Mouse (Mus musculus) heart, postnatal 0 days (tissue): ENCODE measurements at regions not wholly inside any gene's neighbourhood (a gene's known extent, or its start where the extent isn't known, plus 50 kb on each side); places are given as distances from the start of the nearest gene placed in this dataset.

Experiments used
- ATAC-seq: fragments of 200-750 bp; cut with Nextera tagmentation; 2 replicates; pipeline ENCODE4 v1.8.0; 2017; ENCODE audit warnings: low read depth, moderate number of reproducible peaks, moderate library complexity; ENCODE audit not compliant: insufficient read depth
- DNase-seq: peaks from one replicate; pipeline ENCODE4 v3.0.0-alpha.2; 2016; ENCODE audit warnings: low spot score
- H3K27ac ChIP-seq: fragments of 300-500 bp; sonication (generic); 2 replicates; pipeline ENCODE4 v1.5.1; 2014; ENCODE audit warnings: low read depth, mild to moderate bottlenecking
- H3K27me3 ChIP-seq: fragments of 300-500 bp; sonication (generic); 2 replicates; pipeline ENCODE4 v1.6.1; 2014; ENCODE audit warnings: low read length, mixed read lengths; ENCODE audit not compliant: control insufficient read depth, insufficient read depth
- H3K36me3 ChIP-seq: fragments of 300-500 bp; sonication (generic); replicated peaks from 2 replicates; pipeline ENCODE4 v1.6.1; 2014; ENCODE audit warnings: low read length, mixed read lengths; ENCODE audit not compliant: control insufficient read depth, insufficient read depth
- H3K4me1 ChIP-seq: fragments of 300-500 bp; sonication (generic); 2 replicates; pipeline ENCODE4 v1.6.1; 2014; ENCODE audit warnings: antibody characterized with exemption; ENCODE audit not compliant: control insufficient read depth, insufficient read depth
- H3K4me2 ChIP-seq: fragments of 300-500 bp; sonication (generic); 2 replicates; pipeline ENCODE4 v1.6.1; 2014; ENCODE audit warnings: low read depth, mild to moderate bottlenecking, low read length, moderate library complexity
- H3K4me3 ChIP-seq: fragments of 300-500 bp; sonication (generic); 2 replicates; pipeline ENCODE4 v1.5.1; 2014; ENCODE audit warnings: low read depth, low read length
- H3K9ac ChIP-seq: fragments of 300-500 bp; sonication (generic); replicated peaks from 2 replicates; pipeline ENCODE4 v1.6.1; 2014; ENCODE audit warnings: low read depth, low read length, mixed read lengths
- H3K9me3 ChIP-seq: fragments of 300-500 bp; sonication (generic); replicated peaks from 2 replicates; pipeline ENCODE4 v1.6.1; 2016; ENCODE audit warnings: low read length; ENCODE audit not compliant: control insufficient read depth
- CTCF ChIP-seq: IDR thresholded peaks from 2 replicates; pipeline ENCODE4 v1.5.1; 2016; ENCODE audit warnings: antibody characterized with exemption, control low read depth, low read depth
- EP300 ChIP-seq: IDR thresholded peaks from 2 replicates; pipeline ENCODE4 v1.6.1; 2016; ENCODE audit warnings: antibody characterized with exemption, low read depth
- WGBS: fragments of 180-500 bp; shearing (Covaris S2); extraction: QIAGEN DNeasy Blood & Tissue Kit; methylation state at CpG from one replicate; pipeline ENCODE4 v1.1.7; 2014; 5-methylcytosine and 5-hydroxymethylcytosine counted together

DNA sequence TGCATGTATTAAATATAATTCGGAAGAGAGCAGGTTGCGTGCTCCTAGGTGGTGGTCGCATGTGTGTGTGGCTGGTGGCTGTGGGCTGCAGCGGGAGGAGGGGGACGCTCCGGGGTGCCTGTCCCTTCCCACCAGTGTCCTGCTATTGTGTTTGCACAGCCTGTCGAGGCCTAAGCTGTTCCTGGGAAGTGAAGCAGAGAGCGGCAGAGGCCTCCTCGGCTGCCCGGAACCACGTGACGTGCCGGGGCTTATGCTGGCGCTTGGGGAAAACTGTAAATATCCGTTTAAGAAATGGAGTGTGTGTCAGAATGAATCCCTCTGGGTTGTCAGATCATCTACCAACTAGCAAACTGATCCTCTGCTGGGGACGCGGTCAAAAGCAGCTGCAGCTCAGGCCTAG is 318.3 kb downstream of the 3100002H09Rik start:
- Histone ChIP-seq H3K27me3 (no peaks in the 10 kb centered on the region), H3K36me3 (no peaks in the 10 kb centered on the region), H3K4me1 (no peaks in the 10 kb centered on the region), H3K4me2 (no peak overlapping the region), H3K9ac (no peak overlapping the region), H3K27ac (no peak overlapping the region), H3K9me3 (no peaks in the 10 kb centered on the region), H3K4me3 (no peak overlapping the region)
- WGBS: 53% methylated on average over 17 of the region's 17 CpGs
- DNase-seq (no peak), ATAC-seq (no peak)
- TF ChIP-seq CTCF (no peak), EP300 (no peak)

DNA sequence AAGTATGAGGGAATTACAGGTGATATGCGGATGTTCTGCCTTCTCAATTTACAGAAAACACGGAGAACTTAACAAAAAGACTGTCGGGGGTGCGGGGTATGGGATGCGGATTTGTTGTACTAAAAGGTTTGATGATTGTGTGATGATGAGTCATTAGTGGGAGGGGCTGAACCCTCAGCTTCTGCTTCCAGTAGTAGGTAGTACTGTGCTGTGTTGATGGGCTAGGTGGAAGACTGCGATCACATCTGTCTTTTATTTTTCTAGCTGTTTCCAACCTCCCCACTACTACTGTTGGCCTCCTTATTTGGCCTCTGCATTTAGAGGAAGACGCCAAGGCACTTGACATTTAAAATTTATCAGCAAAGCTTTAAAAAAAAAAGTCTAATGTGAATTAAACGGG is 318.8 kb downstream of the 3100002H09Rik start:
- Histone ChIP-seq H3K4me3 (no peak overlapping the region), H3K27me3 (no peaks in the 10 kb centered on the region), H3K4me2 (no peak overlapping the region), H3K27ac (no peak overlapping the region), H3K4me1 (no peaks in the 10 kb centered on the region), H3K9ac (no peak overlapping the region), H3K36me3 (no peaks in the 10 kb centered on the region), H3K9me3 (no peaks in the 10 kb centered on the region)
- TF ChIP-seq CTCF: no peak
- TF ChIP-seq EP300: no peak
- 62% methylated on average over 8 of the region's 8 CpGs for WGBS
- ATAC-seq (no peak), DNase-seq (no peak)

- Histone ChIP-seq H3K36me3 (no peaks in the 10 kb centered on the region), H3K4me2 (no peak overlapping the region), H3K4me3 (no peak overlapping the region), H3K4me1 (no peaks in the 10 kb centered on the region), H3K9ac (no peak overlapping the region), H3K27me3 (no peaks in the 10 kb centered on the region), H3K9me3 (no peaks in the 10 kb centered on the region), H3K27ac (no peak overlapping the region)
- TF ChIP-seq EP300: no peak
- TF ChIP-seq CTCF: no peak
- no peak for DNase-seq
- WGBS: 69% methylated on average over 6 of the region's 6 CpGs
- no peak for ATAC-seq
Measured at GRCm38 (mm10) chr4:124287471-124287870, 323.1 kb downstream of the 3100002H09Rik start.

- peak; percentile 44; the same call in 1 of the 2 replicates for ATAC-seq
- 13% methylated on average over 10 of the region's 10 CpGs for WGBS
- Histone ChIP-seq H3K9me3 (no peaks in the 10 kb centered on the region), H3K27me3 (peaks cover 8% of the 10 kb centered on the region; the same call in 1 of the 2 replicates), H3K36me3 (no peaks in the 10 kb centered on the region), H3K4me1 (no peaks in the 10 kb centered on the region; the same call in 1 of the 2 replicates), H3K27ac (no peak overlapping the region), H3K9ac (no peak overlapping the region), H3K4me3 (no peak overlapping the region), H3K4me2 (no peak overlapping the region)
- TF ChIP-seq CTCF: no peak
- TF ChIP-seq EP300: no peak
- no peak for DNase-seq
Measured at GRCm38 (mm10) chr4:124278681-124279080, 331.9 kb downstream of the 3100002H09Rik start.

DNA sequence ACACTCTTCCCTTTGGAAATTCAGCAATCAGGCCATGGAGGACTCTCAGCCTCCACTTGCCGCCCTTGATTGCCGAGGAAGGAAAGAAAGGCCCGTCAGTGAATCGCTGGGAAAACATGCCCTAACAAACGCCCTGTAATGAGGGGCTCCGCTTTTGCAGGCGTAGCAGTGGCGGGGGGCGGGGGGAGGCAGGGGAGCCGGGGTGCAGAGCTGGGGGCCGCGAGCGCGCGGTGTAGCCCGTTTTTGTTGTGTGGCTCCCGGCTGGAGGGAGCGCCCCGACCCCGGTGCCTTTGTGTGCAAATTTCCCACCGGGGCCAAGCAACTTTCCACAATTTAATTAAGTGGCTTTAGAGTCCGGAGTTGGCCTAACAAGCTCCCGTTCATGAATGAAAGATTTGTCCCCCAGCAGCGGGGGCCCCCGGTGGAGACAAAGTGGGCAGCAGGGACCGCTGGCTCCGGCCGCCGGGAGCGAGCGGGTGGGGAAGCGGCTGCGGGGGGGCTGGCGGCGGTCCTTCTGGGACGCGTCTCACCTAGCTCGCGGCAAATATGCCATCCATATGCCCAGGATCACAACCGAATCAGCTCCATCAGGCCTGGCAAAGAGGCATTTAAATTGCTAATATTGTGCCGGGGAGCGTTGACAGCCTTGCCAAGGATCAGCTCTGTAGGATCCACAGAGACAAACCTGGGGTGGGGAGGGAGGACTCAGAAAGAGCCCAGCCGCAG is 333.0 kb downstream of the 3100002H09Rik start:
- DNase-seq: no peak
- peaks cover 11% of the 10 kb centered on the region; the same call in 1 of the 2 replicates for H3K27me3 ChIP-seq
- H3K36me3 ChIP-seq: no peaks in the 10 kb centered on the region
- H3K27ac ChIP-seq: no peak overlapping the region
- no peak for TF ChIP-seq EP300
- no peak for TF ChIP-seq CTCF
- ATAC-seq: no peak
- H3K9me3 ChIP-seq: no peaks in the 10 kb centered on the region
- H3K4me1 ChIP-seq: no peaks in the 10 kb centered on the region; the same call in 1 of the 2 replicates
- peak overlapping the region; percentile 47 for H3K4me3 ChIP-seq
- H3K4me2 ChIP-seq: peak overlapping the region; percentile 76
- WGBS: 1% methylated on average over 43 of the region's 43 CpGs
- peak overlapping the region; percentile 48 for H3K9ac ChIP-seq
